16 mouse cellular contexts compared by ENCODE assay signal in genomic region chr4:89776269-89776668, GRCm38 (mm10).
DNase-seq lines count a peak whose midpoint lies in the region; ATAC-seq and TF ChIP-seq lines count a peak whose summit lies in the region.
"Had no signal": no experiment of that assay in that cellular context is flagged by ENCODE, and none has a peak within 500 bp of the region (broad histone marks: within the 10 kb centered on the region; RNA-seq: fewer than 3 reads in every experiment).

No protein-coding gene starts in this region.

- no peaks in the 10 kb centered on the region for H3K36me3 ChIP-seq in forebrain, embryonic 13.5 days (ENCODE audit: poor library complexity, severe bottlenecking)
- no peaks in the 10 kb centered on the region for H3K36me3 ChIP-seq in forebrain, embryonic 10.5 days (replicated peaks)
- no peaks in the 10 kb centered on the region for H3K36me3 ChIP-seq in lung, embryonic 14.5 days (ENCODE audit: insufficient read depth)
- H3K36me3 ChIP-seq: liver, embryonic 12.5 days; lung, embryonic 15.5 days; midbrain, embryonic 13.5 days had no signal

- no peak for DNase-seq in forebrain, embryonic 10.5 days (ENCODE audit: extremely low spot score, low spot score)
- peak; percentile 4 for DNase-seq in lung, embryonic 14.5 days
- DNase-seq in lung, postnatal 10 days, result no peak
- DNase-seq in brain, embryonic 18.5 days (ENCODE audit: low read depth, low spot score), result peak; percentile 58
- peak; percentile 8 for DNase-seq in right cerebral cortex, postnatal 4 days
- DNase-seq in ovary, postnatal 36 days (ENCODE audit: low spot score), result no peak
- DNase-seq: adrenal gland, postnatal 10 days; cerebellum, adult 9-11 months; kidney, adult 2 months; kidney, postnatal 14 days; left cerebral cortex, postnatal 4 days; thymus, postnatal 36 days had no signal

- H3K9me3 ChIP-seq in forebrain, embryonic 13.5 days (replicated peaks), result no peaks in the 10 kb centered on the region
- no peaks in the 10 kb centered on the region for H3K9me3 ChIP-seq in forebrain, embryonic 10.5 days
- H3K9me3 ChIP-seq in lung, embryonic 14.5 days (ENCODE audit: low read depth, low read length), result no peaks in the 10 kb centered on the region
- H3K9me3 ChIP-seq: liver, embryonic 12.5 days; lung, embryonic 15.5 days; midbrain, embryonic 13.5 days had no signal

- no peaks in the 10 kb centered on the region for H3K4me1 ChIP-seq in forebrain, embryonic 13.5 days
- no peaks in the 10 kb centered on the region for H3K4me1 ChIP-seq in forebrain, embryonic 10.5 days
- no peaks in the 10 kb centered on the region for H3K4me1 ChIP-seq in lung, embryonic 14.5 days (ENCODE audit: insufficient read depth)
- H3K4me1 ChIP-seq: liver, embryonic 12.5 days; lung, embryonic 15.5 days; midbrain, embryonic 13.5 days had no signal

- 26% methylated on average over 10 of the region's 10 CpGs for WGBS in forebrain, embryonic 13.5 days
- WGBS in forebrain, embryonic 10.5 days, result 72% methylated on average over 10 of the region's 10 CpGs
- 25% methylated on average over 10 of the region's 10 CpGs for WGBS in lung, embryonic 14.5 days

- ATAC-seq in forebrain, embryonic 13.5 days, result peak; percentile 88
- ATAC-seq in lung, embryonic 14.5 days (ENCODE audit: insufficient read depth), result no peak
- ATAC-seq: liver, embryonic 12.5 days; midbrain, embryonic 13.5 days had no signal

- no peak for TF ChIP-seq CTCF in lung, embryonic 14.5 days (IDR thresholded peaks at IDR 0.05; ENCODE audit: low read depth)

- no peak overlapping the region for H3K27ac ChIP-seq in forebrain, embryonic 13.5 days
- no peak overlapping the region for H3K27ac ChIP-seq in forebrain, embryonic 10.5 days
- H3K27ac ChIP-seq in lung, embryonic 14.5 days (ENCODE audit: low read depth), result no peak overlapping the region
- H3K27ac ChIP-seq: liver, embryonic 12.5 days; lung, embryonic 15.5 days; midbrain, embryonic 13.5 days had no signal

- H3K4me3 ChIP-seq in forebrain, embryonic 13.5 days, result no peak overlapping the region
- no peak overlapping the region for H3K4me3 ChIP-seq in forebrain, embryonic 10.5 days
- H3K4me3 ChIP-seq in lung, embryonic 14.5 days (ENCODE audit: low read depth, low read length), result no peak overlapping the region
- H3K4me3 ChIP-seq: liver, embryonic 12.5 days; lung, embryonic 15.5 days; midbrain, embryonic 13.5 days had no signal

- no peak overlapping the region for H3K4me2 ChIP-seq in forebrain, embryonic 13.5 days
- no peak overlapping the region for H3K4me2 ChIP-seq in lung, embryonic 14.5 days
- H3K4me2 ChIP-seq: liver, embryonic 12.5 days; lung, embryonic 15.5 days; midbrain, embryonic 13.5 days had no signal

- no peak overlapping the region for H3K9ac ChIP-seq in forebrain, embryonic 13.5 days
- no peak overlapping the region for H3K9ac ChIP-seq in lung, embryonic 14.5 days
- H3K9ac ChIP-seq: liver, embryonic 12.5 days; lung, embryonic 15.5 days; midbrain, embryonic 13.5 days had no signal

- H3K27me3 ChIP-seq in forebrain, embryonic 13.5 days, result no peaks in the 10 kb centered on the region
- no peaks in the 10 kb centered on the region for H3K27me3 ChIP-seq in forebrain, embryonic 10.5 days (ENCODE audit: poor library complexity, severe bottlenecking)
- H3K27me3 ChIP-seq in lung, embryonic 14.5 days (ENCODE audit: insufficient read depth, low read length), result no peaks in the 10 kb centered on the region
- H3K27me3 ChIP-seq: liver, embryonic 12.5 days; lung, embryonic 15.5 days; midbrain, embryonic 13.5 days had no signal

Comparison
In these comparisons a context has a peak if more than half of its experiments do, and no peak if none do; other contexts are left out.
1. DNase-seq: peak in lung, embryonic 14.5 days (single experiment), brain, embryonic 18.5 days (single experiment) and right cerebral cortex, postnatal 4 days (single experiment); none in forebrain, embryonic 10.5 days (single experiment), lung, postnatal 10 days (single experiment) and ovary, postnatal 36 days (single experiment).